ENCODE assay signal across 11 mouse cellular contexts in genomic region chr3:51230886-51231285, GRCm38 (mm10). TPM values are rescaled to one million over a fixed set of nuclear protein-coding genes. Genes with fewer than 3 reads are reported as not detected.
A peak's percentile ranks its signal among the peaks of the same experiment; 100 is the strongest.
DNase-seq lines count a peak whose midpoint lies in the region; ATAC-seq and TF ChIP-seq lines count a peak whose summit lies in the region.
"Had no signal": no experiment of that assay in that cellular context is flagged by ENCODE, and none has a peak within 500 bp of the region (broad histone marks: within the 10 kb centered on the region; RNA-seq: fewer than 3 reads in every experiment).

No protein-coding gene starts in this region.

- no peak for TF ChIP-seq EP300 in stomach, postnatal 0 days (optimal IDR thresholded peaks at IDR 0.05)

- no peaks in the 10 kb centered on the region for H3K9me3 ChIP-seq in heart, embryonic 13.5 days
- no peaks in the 10 kb centered on the region for H3K9me3 ChIP-seq in lung, embryonic 14.5 days (ENCODE audit: low read depth, low read length)
- H3K9me3 ChIP-seq in liver, embryonic 12.5 days (replicated peaks) = no peaks in the 10 kb centered on the region
- no peaks in the 10 kb centered on the region for H3K9me3 ChIP-seq in stomach, postnatal 0 days (ENCODE audit: control insufficient read depth, low read length)
- H3K9me3 ChIP-seq: limb, embryonic 15.5 days had no signal

- no peak for DNase-seq in heart, adult 11 months
- no peak for DNase-seq in lung, embryonic 14.5 days
- DNase-seq in lung, postnatal 4 days = no peak
- no peak for DNase-seq in stomach, postnatal 0 days (ENCODE audit: low spot score)
- DNase-seq in cerebellum, postnatal 14 days = no peak
- DNase-seq: kidney, adult 2 months; right cerebral cortex, postnatal 14 days; thymus, postnatal 36 days had no signal

- ATAC-seq in heart, embryonic 13.5 days (ENCODE audit: extremely low read depth, insufficient number of reproducible peaks, low FRiP score, low TSS enrichment) = no peak
- no peak for ATAC-seq in lung, embryonic 14.5 days (ENCODE audit: insufficient read depth)
- ATAC-seq in liver, embryonic 12.5 days = no peak
- ATAC-seq in stomach, postnatal 0 days (ENCODE audit: low FRiP score, low TSS enrichment) = no peak

- H3K36me3 ChIP-seq in heart, embryonic 13.5 days = no peaks in the 10 kb centered on the region
- no peaks in the 10 kb centered on the region for H3K36me3 ChIP-seq in lung, embryonic 14.5 days (ENCODE audit: insufficient read depth)
- peaks cover 45% of the 10 kb centered on the region for H3K36me3 ChIP-seq in liver, embryonic 12.5 days
- H3K36me3 ChIP-seq in stomach, postnatal 0 days (ENCODE audit: control insufficient read depth, insufficient read depth, low read length) = no peaks in the 10 kb centered on the region
- H3K36me3 ChIP-seq: limb, embryonic 15.5 days had no signal

- no peak overlapping the region for H3K4me2 ChIP-seq in heart, embryonic 13.5 days
- H3K4me2 ChIP-seq in lung, embryonic 14.5 days = no peak overlapping the region; the same call in 1 of the 2 replicates
- H3K4me2 ChIP-seq in liver, embryonic 12.5 days = peak overlapping the region; percentile 93
- H3K4me2 ChIP-seq in stomach, postnatal 0 days (replicated peaks; ENCODE audit: low read depth) = no peak overlapping the region
- H3K4me2 ChIP-seq: limb, embryonic 15.5 days had no signal

- 53% methylated on average over 5 of the region's 5 CpGs for WGBS in heart, embryonic 13.5 days
- WGBS in lung, embryonic 14.5 days = 64% methylated on average over 5 of the region's 5 CpGs
- WGBS in liver, embryonic 12.5 days (ENCODE audit: insufficient replicate concordance) = 30% methylated on average over 5 of the region's 5 CpGs
- 63% methylated on average over 5 of the region's 5 CpGs for WGBS in stomach, postnatal 0 days

- H3K9ac ChIP-seq in heart, embryonic 13.5 days = peak overlapping the region; percentile 4; the same call in 1 of the 2 replicates
- H3K9ac ChIP-seq in lung, embryonic 14.5 days = no peak overlapping the region
- H3K9ac ChIP-seq in liver, embryonic 12.5 days = peak overlapping the region; percentile 69
- no peak overlapping the region for H3K9ac ChIP-seq in stomach, postnatal 0 days (ENCODE audit: low read length)
- H3K9ac ChIP-seq: limb, embryonic 15.5 days had no signal

- peak overlapping the region; percentile 56 for H3K27ac ChIP-seq in heart, embryonic 13.5 days (replicated peaks)
- H3K27ac ChIP-seq in lung, embryonic 14.5 days (ENCODE audit: low read depth) = 0 out of 2 replicates have a peak overlapping the region, but pooled peaks have one; percentile 32
- H3K27ac ChIP-seq in liver, embryonic 12.5 days = peak overlapping the region; percentile 98
- H3K27ac ChIP-seq in stomach, postnatal 0 days (replicated peaks) = peak overlapping the region; percentile 67
- H3K27ac ChIP-seq: limb, embryonic 15.5 days had no signal

- H3K4me3 ChIP-seq in heart, embryonic 13.5 days = no peak overlapping the region
- no peak overlapping the region for H3K4me3 ChIP-seq in lung, embryonic 14.5 days (ENCODE audit: low read depth, low read length)
- H3K4me3 ChIP-seq in liver, embryonic 12.5 days = peak overlapping the region; percentile 36
- no peak overlapping the region for H3K4me3 ChIP-seq in stomach, postnatal 0 days (ENCODE audit: low read depth, low read length)
- H3K4me3 ChIP-seq: limb, embryonic 15.5 days had no signal

- H3K4me1 ChIP-seq in heart, embryonic 13.5 days = peaks cover 76% of the 10 kb centered on the region
- peaks cover 11% of the 10 kb centered on the region for H3K4me1 ChIP-seq in lung, embryonic 14.5 days (ENCODE audit: insufficient read depth)
- peaks cover 98% of the 10 kb centered on the region for H3K4me1 ChIP-seq in liver, embryonic 12.5 days
- 0 out of 2 replicates have a peak, but pooled peaks cover 2% of the 10 kb centered on the region for H3K4me1 ChIP-seq in stomach, postnatal 0 days (replicated peaks; ENCODE audit: control insufficient read depth, insufficient read depth)

- TF ChIP-seq CTCF in lung, embryonic 14.5 days (IDR thresholded peaks at IDR 0.05; ENCODE audit: low read depth) = no peak
- TF ChIP-seq CTCF in stomach, postnatal 0 days (IDR thresholded peaks at IDR 0.05; ENCODE audit: low read depth) = no peak

- no peaks in the 10 kb centered on the region for H3K27me3 ChIP-seq in heart, embryonic 13.5 days (replicated peaks)
- H3K27me3 ChIP-seq in lung, embryonic 14.5 days (ENCODE audit: insufficient read depth, low read length) = no peaks in the 10 kb centered on the region
- H3K27me3 ChIP-seq in liver, embryonic 12.5 days (replicated peaks) = no peaks in the 10 kb centered on the region
- H3K27me3 ChIP-seq in stomach, postnatal 0 days (ENCODE audit: control insufficient read depth, insufficient read depth, low read length) = no peaks in the 10 kb centered on the region
- H3K27me3 ChIP-seq: limb, embryonic 15.5 days had no signal

RNA-seq across cellular contexts. Expression of gene Noct, which starts 6.6 kb away (rescaled TPM):
- 8.5 and 8.6 TPM in 2 replicates for polyA plus RNA-seq in heart, embryonic 13.5 days (2015; fragmentation: Nextera tagmentation; extraction: Ambion mirVana)
- polyA plus RNA-seq in lung, embryonic 14.5 days (2014; fragmentation: Nextera tagmentation; extraction: Ambion mirVana) = 7.6 and 8.9 TPM in 2 replicates
- polyA plus RNA-seq in liver, embryonic 12.5 days (2016; fragmentation: Nextera tagmentation; extraction: Ambion mirVana) = 39.8 and 41.1 TPM in 2 replicates
- 7.5 and 9.2 TPM in 2 replicates for polyA plus RNA-seq in stomach, postnatal 0 days (2015; fragmentation: Nextera tagmentation; extraction: Ambion mirVana)

Comparison
In these comparisons a context has a peak if more than half of its experiments do, and no peak if none do; other contexts are left out.
1. H3K27ac ChIP-seq: peak in every context shown above with its lines; median percentile 98 in liver, embryonic 12.5 days; 67 in stomach, postnatal 0 days; 56 in heart, embryonic 13.5 days; 32 in lung, embryonic 14.5 days.
2. H3K9ac ChIP-seq: peak in heart, embryonic 13.5 days (single experiment) and liver, embryonic 12.5 days (single experiment); none in lung, embryonic 14.5 days (single experiment) and stomach, postnatal 0 days (single experiment).